Mouse (Mus musculus): Measurements from ENCODE around the gene Acer1. TPM values are rescaled to one million over a fixed set of nuclear protein-coding genes. Genes with fewer than 3 reads are reported as not detected.
A peak's percentile ranks its signal among the peaks of the same experiment; 100 is the strongest.

The Acer1 gene
- total and polyA plus RNA-seq, 3 experiments, result not detected

DNA sequence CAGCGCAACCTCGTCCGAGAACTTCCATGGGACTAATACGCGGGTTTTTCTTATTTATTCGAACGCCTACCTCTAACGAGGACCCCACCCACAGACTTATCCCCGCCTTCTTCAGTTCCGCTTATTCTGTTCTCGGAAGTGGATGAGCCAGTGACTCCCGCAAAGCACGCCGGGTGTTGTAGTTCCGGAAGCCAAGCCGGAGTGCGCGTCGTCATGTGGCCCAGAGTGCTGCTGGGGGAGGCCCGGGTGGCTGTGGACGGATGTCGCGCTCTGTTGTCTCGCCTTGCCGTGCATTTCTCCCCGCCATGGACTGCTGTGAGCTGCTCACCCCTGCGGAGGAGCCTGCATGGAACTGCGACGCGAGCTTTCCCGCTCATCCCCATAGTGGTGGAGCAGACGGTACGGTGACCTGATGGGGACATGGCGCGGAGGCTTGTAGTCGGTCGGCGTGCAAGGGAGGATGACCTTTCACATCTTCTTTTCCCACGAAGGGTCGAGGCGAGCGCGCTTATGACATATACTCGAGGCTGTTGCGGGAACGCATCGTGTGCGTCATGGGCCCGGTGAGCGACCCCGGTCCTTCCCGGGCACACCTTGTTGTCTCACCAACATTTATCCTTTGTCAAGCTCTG lies 8.3 kb upstream of the Acer1 start, which contains the start of gene Clpp:
Gene Clpp, plus strand, starts transcription at position 191 of the 632 bp plus-strand sequence.
- TF ChIP-seq MAX (IDR thresholded peaks at IDR 0.05; ENCODE audit: low read length) (peak; percentile 74; the same call in 1 of the 2 replicates), TCF12 (IDR thresholded peaks at IDR 0.05; ENCODE audit: low read depth, low read length) (peak; percentile 73; the same call in 1 of the 2 replicates), MYC (IDR thresholded peaks at IDR 0.05; ENCODE audit: low read depth, low read length) (peak; percentile 77), ETS1 (conservative IDR thresholded peaks at IDR 0.05; ENCODE audit: low read depth, low read length) (no peak), EP300 (IDR thresholded peaks at IDR 0.05; ENCODE audit: low read length) (no peak), ZMIZ1 (IDR thresholded peaks at IDR 0.05; ENCODE audit: low read depth, low read length) (peak; percentile 58), JUN (IDR thresholded peaks at IDR 0.05; ENCODE audit: insufficient read depth, low read depth, low read length) (no peak), E2F4 (IDR thresholded peaks at IDR 0.05; ENCODE audit: insufficient replicate concordance, low read depth, low read length) (0 out of 2 replicates have a peak, but pooled peaks have one; percentile 77), ZKSCAN1 (IDR thresholded peaks at IDR 0.05; ENCODE audit: borderline replicate concordance, low read depth, low read length) (no peak), RCOR1 (conservative IDR thresholded peaks at IDR 0.05; ENCODE audit: low read depth, low read length) (no peak), CTCF (conservative IDR thresholded peaks at IDR 0.05 in 1 of 2, IDR thresholded peaks at IDR 0.05 in 1 of 2; ENCODE audit: low read depth in 2 of 2, low read length in 2 of 2) (no peak), ZC3H11A (IDR thresholded peaks at IDR 0.05; ENCODE audit: low read depth, low read length) (no peak), CHD1 (IDR thresholded peaks at IDR 0.05; ENCODE audit: low read depth, low read length) (no peak; the same call in 1 of the 2 replicates), NRF1 (IDR thresholded peaks at IDR 0.05; ENCODE audit: low read depth, low read length) (0 out of 2 replicates have a peak, but pooled peaks have one; percentile 42), PAX5 (IDR thresholded peaks at IDR 0.05; ENCODE audit: low read length) (no peak), MAFK (IDR thresholded peaks at IDR 0.05; ENCODE audit: insufficient replicate concordance, low read length) (no peak), GABPA (IDR thresholded peaks at IDR 0.05; ENCODE audit: insufficient replicate concordance, low read depth, low read length) (peak; percentile 74; the same call in 1 of the 2 replicates), MEF2A (IDR thresholded peaks at IDR 0.05; ENCODE audit: borderline replicate concordance, low read depth, low read length) (peak; percentile 27; the same call in 1 of the 2 replicates), HCFC1 (IDR thresholded peaks at IDR 0.05; ENCODE audit: low read depth, low read length) (peak; percentile 94), NELFE (IDR thresholded peaks at IDR 0.05; ENCODE audit: low read depth, low read length) (peak; percentile 80), RAD21 (IDR thresholded peaks at IDR 0.05; ENCODE audit: low read depth, low read length) (no peak), UBTF (IDR thresholded peaks at IDR 0.05; ENCODE audit: low read depth, low read length) (no peak), IRF4 (IDR thresholded peaks at IDR 0.05; ENCODE audit: low read depth, low read length) (peak; percentile 49; the same call in 1 of the 2 replicates), USF2 (conservative IDR thresholded peaks at IDR 0.05; ENCODE audit: low read depth, low read length) (0 out of 2 replicates have a peak, but pooled peaks have one; percentile 3), CHD2 (IDR thresholded peaks at IDR 0.05; ENCODE audit: low read length) (peak; percentile 83), BHLHE40 (IDR thresholded peaks at IDR 0.05; ENCODE audit: low read depth, low read length) (peak; percentile 39), KAT2A (IDR thresholded peaks at IDR 0.05; ENCODE audit: insufficient replicate concordance, low read length) (peak; percentile 96; the same call in 1 of the 2 replicates), POLR2A (IDR thresholded peaks at IDR 0.05; ENCODE audit: low read depth, low read length) (peak; percentile 91), ZNF384 (IDR thresholded peaks at IDR 0.05; ENCODE audit: low read depth, low read length) (no peak), SIN3A (IDR thresholded peaks at IDR 0.05; ENCODE audit: low read length) (peak; percentile 93), ELF1 (IDR thresholded peaks at IDR 0.05; ENCODE audit: low read depth, low read length) (peak; percentile 98), SMC3 (IDR thresholded peaks at IDR 0.05; ENCODE audit: low read depth, low read length) (no peak), POLR2AphosphoS2 (IDR thresholded peaks at IDR 0.05; ENCODE audit: low read depth, low read length) (peak; percentile 48; the same call in 1 of the 2 replicates), MXI1 (IDR thresholded peaks at IDR 0.05; ENCODE audit: low read depth, low read length) (peak; percentile 93), TBP (conservative IDR thresholded peaks at IDR 0.05; ENCODE audit: low read depth, low read length) (peak; percentile 62; the same call in 1 of the 2 replicates), MAZ (IDR thresholded peaks at IDR 0.05; ENCODE audit: low read depth, low read length) (no peak), JUND (conservative IDR thresholded peaks at IDR 0.05; ENCODE audit: low read depth, low read length) (no peak), USF1 (IDR thresholded peaks at IDR 0.05; ENCODE audit: low read depth, low read length) (peak; percentile 74)
- Histone ChIP-seq H3K9me3 (replicated peaks; ENCODE audit: low read length) (no peaks in the 10 kb centered on the region), H3K9ac (ENCODE audit: insufficient read depth, low read depth) (peak within 1 kb of the TSS; percentile 67), H3K27me3 (replicated peaks) (no peaks in the 10 kb centered on the region), H3K79me2 (replicated peaks; ENCODE audit: control insufficient read depth, extremely low read depth, insufficient read depth, poor library complexity, severe bottlenecking) (peaks cover 23% of the 10 kb centered on the region), H3K4me2 (ENCODE audit: insufficient read depth, low read depth, poor library complexity, severe bottlenecking) (peak within 1 kb of the TSS; percentile 87), H3K36me3 (replicated peaks in 1 of 2; ENCODE audit: control insufficient read depth in 1 of 2, insufficient read depth in 1 of 2, low read length in 1 of 2) (peaks cover 28 to 37% of the 10 kb centered on the region in 2 experiments), H3K4me3 (replicated peaks in 1 of 3; ENCODE audit: low read depth in 2 of 3, low read length in 2 of 3, poor library complexity in 1 of 3) (peak within 1 kb of the TSS; percentile 89 to 92 (median 92)), H3K27ac (ENCODE audit: insufficient read depth, low read depth) (peak within 1 kb of the TSS; percentile 35), H3K4me1 (ENCODE audit: control insufficient read depth in 1 of 2, insufficient read depth in 2 of 2) (peaks cover 7 to 19% of the 10 kb centered on the region in 2 experiments; a peak in 3 of 4 replicates)
- in situ Hi-C loops (cut with MboI; ENCODE audit: low pct_ligation_motif_present, low pct_unique_long_range_greater_than_20kb, low sequenced_read_pairs), result loop anchor here (10.0 kb wide), 2 partner anchors 215 to 345 kb away; no protein-coding TSS in a partner anchor
- DNase-seq (ENCODE audit: extremely low read depth), result peak; percentile 98
- dilution Hi-C loops (cut with MboI; ENCODE audit: extremely low pct_ligation_motif_present, extremely low pct_unique_long_range_greater_than_20kb, low sequenced_read_pairs), result no loop called here

Measured in CH12.LX (cell line).